Mouse (Mus musculus): Measurements from ENCODE around the gene Tent5d.

DNA sequence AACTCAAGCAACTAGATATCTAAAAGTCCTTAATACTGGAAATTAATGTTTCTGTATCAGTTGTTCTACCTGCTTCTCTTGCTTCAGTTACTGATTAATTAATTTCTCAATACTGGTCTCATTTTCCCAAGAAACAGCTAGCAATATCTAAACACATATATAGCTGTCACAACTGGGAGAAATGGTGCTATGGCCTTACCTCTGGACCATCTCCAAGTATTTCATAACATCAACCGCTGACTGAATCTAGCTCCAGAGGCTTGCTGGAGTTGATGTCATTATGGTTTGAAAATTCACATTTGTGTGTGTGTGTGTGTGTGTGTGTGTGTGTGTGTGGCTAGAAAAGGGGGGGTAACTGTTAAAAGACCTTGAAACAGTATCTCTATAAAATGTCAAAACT lies 2.3 kb upstream of the Tent5d start:
- TF ChIP-seq CTCF (IDR thresholded peaks at IDR 0.05; ENCODE audit: insufficient read depth, low read depth, low read length) (no peak), POLR2A (IDR thresholded peaks at IDR 0.05; ENCODE audit: insufficient read depth, low read depth, low read length) (no peak)

Measured in olfactory bulb, adult 2 months (tissue).